Mouse (Mus musculus) G1E (cell line): ENCODE measurements around the gene Ccdc115. TPM values are rescaled to one million over a fixed set of nuclear protein-coding genes. Genes with fewer than 3 reads are reported as not detected.
A peak's percentile ranks its signal among the peaks of the same experiment; 100 is the strongest.
"Not testable (repeated sequence)": the region's sequence is repeated elsewhere in the genome, so short reads cannot be mapped to it uniquely, and the experiment has no call there.

Experiments
- ATAC-seq: 2 replicates; pipeline ENCODE4 v1.8.0; 2016; ENCODE audit warnings: mild to moderate bottlenecking; ENCODE audit not compliant: insufficient number of reproducible peaks, poor library complexity, low FRiP score, severe bottlenecking; ENCODE audit errors: extremely low read depth
- DNase-seq: peaks from one replicate; pipeline ENCODE4 v3.0.0; 2012; ENCODE audit warnings: low spot score
- H3K27me3 ChIP-seq: 2 replicates; pipeline ENCODE4 v1.6.1; 2012; ENCODE audit warnings: mild to moderate bottlenecking, low read length, inconsistent platforms; ENCODE audit not compliant: insufficient read depth
- H3K36me3 ChIP-seq: replicated peaks from 2 replicates; pipeline ENCODE3; 2012; ENCODE audit warnings: mild to moderate bottlenecking, inconsistent platforms
- H3K4me1 ChIP-seq: 2 replicates; pipeline ENCODE4 v1.6.1; 2012; ENCODE audit warnings: low read depth, low read length, inconsistent platforms, mixed read lengths; ENCODE audit not compliant: insufficient read depth
- H3K4me3 ChIP-seq: 2 replicates; pipeline ENCODE4 v1.5.1; 2012; ENCODE audit warnings: low read depth, mild to moderate bottlenecking, inconsistent platforms, low read length, moderate library complexity, mixed read lengths
- H3K9me3 ChIP-seq: replicated peaks from 2 replicates; pipeline ENCODE4 v1.6.1; 2012; ENCODE audit warnings: inconsistent platforms
- CTCF ChIP-seq: IDR thresholded peaks from 2 replicates; pipeline ENCODE4 v1.5.1; 2012; ENCODE audit warnings: low read depth, low read length, inconsistent platforms, mixed read lengths
- GATA1 ChIP-seq: IDR thresholded peaks from 2 replicates; pipeline ENCODE4 v1.6.1; 2012; ENCODE audit warnings: borderline replicate concordance, low read length, inconsistent platforms, mixed read lengths
- GATA2 ChIP-seq: IDR thresholded peaks from 2 replicates; pipeline ENCODE4 v1.6.1; 2012; ENCODE audit warnings: low read depth, low read length, inconsistent platforms, borderline replicate concordance
- POLR2AphosphoS5 ChIP-seq: IDR thresholded peaks from 2 replicates; pipeline ENCODE4 v1.6.1; 2012; ENCODE audit warnings: low read depth, low read length, inconsistent platforms; ENCODE audit not compliant: insufficient replicate concordance
- TAL1 ChIP-seq: conservative IDR thresholded peaks from 2 replicates; pipeline ENCODE4 v1.6.1; 2012; ENCODE audit warnings: low read depth, low read length, inconsistent platforms, mixed read lengths
- polyA plus RNA-seq: library from polyadenylated mRNA; stranded (reverse); fragments of >175 nt; gene quantifications from 2 replicates; pipeline ENCODE4 v1.2.3, GENCODE M21; 2012
- total RNA-seq, 2 experiments: library from RNA; stranded (forward) in 1 of 2; stranded (reverse) in 1 of 2; fragments of 200-1000 nt in 1 of 2; fragments of >200 nt in 1 of 2; fragmentation: Nextera tagmentation in 1 of 2; gene quantifications; 2 replicates each; pipeline ENCODE4 v1.2.3; 2014 to 2017

The Ccdc115 gene
- total and polyA plus RNA-seq, 3 experiments = 60.5 to 146 (median 97.1) TPM

DNA sequence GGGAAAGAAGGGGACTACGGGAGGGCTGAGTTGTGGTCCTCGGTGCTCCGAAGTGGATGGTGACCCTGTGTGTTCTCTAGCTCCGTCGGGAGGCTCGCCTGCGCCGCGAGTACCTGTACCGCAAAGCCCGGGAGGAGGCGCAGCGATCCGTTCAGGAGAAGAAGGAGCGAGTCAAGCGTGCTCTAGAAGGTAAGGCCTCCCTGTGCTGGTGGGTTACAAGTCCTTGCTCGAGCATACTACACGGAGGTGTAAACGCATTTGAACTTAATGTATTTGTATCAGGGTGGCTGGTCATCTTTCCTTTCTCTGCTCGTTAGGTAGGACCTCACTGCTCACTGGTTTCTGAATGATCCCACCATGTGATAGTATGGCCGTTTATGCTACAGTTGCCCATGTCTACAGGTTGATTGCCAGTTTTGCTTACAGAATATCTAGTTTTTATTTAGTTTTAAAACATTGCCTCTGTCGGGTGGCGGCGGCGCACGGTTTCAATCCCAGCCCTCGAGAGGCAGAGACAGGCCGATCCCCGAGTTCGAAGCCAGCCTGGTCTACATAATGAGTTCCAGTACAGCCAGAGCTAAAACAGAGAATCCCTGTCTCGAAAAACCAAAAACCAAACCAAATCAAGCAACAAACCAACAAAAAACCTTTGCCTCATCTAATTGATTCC lies 624 bp upstream of the Ccdc115 start:
- Histone ChIP-seq H3K4me1 (peaks cover 37% of the 10 kb centered on the region), H3K36me3 (peaks cover 67% of the 10 kb centered on the region), H3K27me3 (no peaks in the 10 kb centered on the region), H3K9me3 (no peaks in the 10 kb centered on the region; the same call in 1 of the 2 replicates), H3K4me3 (peak overlapping the region; percentile 74)
- ATAC-seq (no peak), DNase-seq (no peak)
- TF ChIP-seq POLR2AphosphoS5 (no peak), GATA1 (no peak), GATA2 (no peak), TAL1 (no peak), CTCF (no peak)

DNA sequence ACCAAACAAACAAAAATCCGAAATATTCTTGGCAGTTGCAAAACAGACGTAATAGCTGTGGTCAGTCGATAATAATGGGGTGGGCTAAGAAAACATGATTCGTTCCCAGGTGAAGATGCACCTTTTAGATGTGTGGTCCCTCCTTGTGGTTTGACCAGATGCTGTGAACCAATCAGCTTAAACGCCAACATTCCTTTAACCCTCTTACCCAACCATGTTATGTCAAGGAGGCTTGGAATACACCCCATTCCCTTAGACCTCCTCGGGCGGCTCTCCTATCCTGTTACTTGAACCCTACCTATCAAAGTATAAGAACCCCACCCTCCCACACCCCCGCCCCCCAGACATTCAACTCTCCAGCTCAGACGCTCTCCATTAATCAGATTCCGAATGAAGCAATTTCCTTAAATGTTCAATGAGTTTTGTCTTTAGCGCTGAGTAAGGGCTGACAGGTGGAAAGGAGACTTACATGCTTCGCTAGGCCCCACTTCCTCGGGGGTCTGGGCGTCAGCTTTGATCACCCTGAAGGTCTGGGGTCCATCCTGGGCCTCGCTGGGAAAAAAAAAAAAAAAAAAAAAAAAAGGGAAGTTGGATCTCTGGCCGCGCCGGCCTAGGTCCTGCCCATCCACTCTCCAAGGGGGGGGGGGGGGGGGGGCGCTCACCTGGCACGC lies 956 bp downstream of the Ccdc115 start:
- ATAC-seq (no peak), DNase-seq (no peak)
- Histone ChIP-seq H3K4me1 (peaks cover 35% of the 10 kb centered on the region), H3K36me3 (peaks cover 55% of the 10 kb centered on the region), H3K4me3 (peak overlapping the region; percentile 74), H3K9me3 (peaks cover 8% of the 10 kb centered on the region), H3K27me3 (no peaks in the 10 kb centered on the region)
- TF ChIP-seq GATA2 (no peak), GATA1 (no peak)

DNA sequence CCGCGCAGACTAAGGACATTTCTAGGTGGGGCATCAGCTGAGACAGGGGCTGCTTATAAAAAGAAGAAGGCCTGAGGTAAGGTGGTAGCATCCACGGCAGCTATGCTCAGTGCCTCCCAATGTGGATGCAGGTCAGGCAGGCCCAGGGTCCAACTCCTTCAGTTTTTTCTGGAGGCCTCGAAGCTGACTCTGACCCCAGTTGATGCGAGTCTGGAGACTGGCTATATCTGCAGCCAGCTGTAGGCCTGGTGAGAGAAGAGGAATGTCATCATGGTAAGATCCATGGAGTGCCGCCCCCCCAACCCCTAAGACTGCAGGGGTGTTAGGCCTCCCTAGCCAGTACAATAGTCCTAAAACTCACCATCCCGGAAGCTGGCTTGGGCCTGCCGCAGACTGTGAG lies 2.1 kb downstream of the Ccdc115 start:
- H3K4me3 ChIP-seq, ATAC-seq, DNase-seq, H3K27me3 ChIP-seq: not testable (repeated sequence)
- Histone ChIP-seq H3K4me1 (peaks cover 33% of the 10 kb centered on the region), H3K9me3 (peaks cover 18% of the 10 kb centered on the region), H3K36me3 (peaks cover 44% of the 10 kb centered on the region)

DNA sequence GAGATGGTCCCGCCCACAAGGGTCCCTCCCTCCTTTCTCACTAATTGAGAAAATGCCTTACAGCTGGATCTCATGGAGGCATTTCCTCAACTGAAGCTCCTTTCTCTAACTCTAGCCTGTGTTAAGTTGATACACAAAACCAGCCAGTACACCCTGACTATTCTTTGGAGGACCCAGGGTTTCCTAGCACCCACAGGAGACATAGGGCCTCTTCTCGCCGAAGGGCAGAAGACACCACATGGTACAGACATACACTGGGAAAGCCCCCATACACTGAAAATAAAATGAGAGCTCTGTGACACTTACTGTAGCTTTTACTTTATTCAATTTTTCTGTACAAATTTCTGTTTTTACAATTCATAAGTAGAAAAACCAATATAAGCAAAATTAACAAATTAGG lies 3.1 kb downstream of the Ccdc115 start:
- ATAC-seq (no peak), DNase-seq (no peak)
- TF ChIP-seq POLR2AphosphoS5 = no peak
- no peak for TF ChIP-seq CTCF
- TF ChIP-seq GATA1 = no peak
- no peak for TF ChIP-seq GATA2
- TF ChIP-seq TAL1 = no peak
- peaks cover 26% of the 10 kb centered on the region for H3K4me1 ChIP-seq
- H3K4me3 ChIP-seq = no peak overlapping the region
- H3K36me3 ChIP-seq = peaks cover 35% of the 10 kb centered on the region
- no peaks in the 10 kb centered on the region; the same call in 1 of the 2 replicates for H3K27me3 ChIP-seq
- H3K9me3 ChIP-seq = peaks cover 28% of the 10 kb centered on the region

DNA sequence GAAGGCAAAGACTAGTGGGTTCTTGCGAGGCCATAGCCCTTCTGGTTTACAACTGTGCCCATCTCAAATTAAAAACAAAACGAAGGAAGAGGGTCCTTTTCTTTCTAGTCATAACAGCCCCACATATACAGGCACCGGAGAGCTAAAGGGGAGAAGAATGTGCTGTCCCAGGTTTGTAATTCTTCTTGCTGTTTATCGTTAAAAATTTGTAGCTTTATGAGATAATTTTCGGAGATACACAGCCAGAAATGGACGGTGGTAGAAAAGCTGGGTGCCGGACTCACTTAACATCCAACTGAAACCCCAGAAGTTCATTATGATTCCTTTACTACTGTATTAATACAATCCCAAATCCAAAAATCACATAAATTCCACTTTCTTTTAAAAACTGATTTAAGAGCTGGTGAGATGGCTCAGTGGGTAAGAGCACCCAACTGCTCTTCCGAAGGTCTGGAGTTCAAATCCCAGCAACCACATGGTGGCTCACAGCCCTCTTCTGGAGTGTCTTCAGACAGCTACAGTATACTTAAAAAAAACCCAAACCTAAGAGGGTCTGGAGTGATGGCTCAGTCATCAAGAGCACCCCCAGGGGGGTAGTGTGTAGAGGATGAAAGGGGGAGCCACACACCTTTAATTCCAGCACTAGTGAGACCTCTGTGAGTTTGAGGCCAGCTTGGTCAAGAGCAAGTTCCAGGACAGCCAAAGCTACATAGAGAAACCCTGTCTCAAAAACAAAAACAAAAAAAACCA lies 3.9 kb downstream of the Ccdc115 start:
- no peak for TF ChIP-seq GATA2
- no peak for TF ChIP-seq POLR2AphosphoS5
- TF ChIP-seq TAL1 = no peak
- no peak for TF ChIP-seq GATA1
- no peak for TF ChIP-seq CTCF
- no peak for DNase-seq
- Histone ChIP-seq H3K4me1 (peaks cover 22% of the 10 kb centered on the region), H3K36me3 (peaks cover 32% of the 10 kb centered on the region), H3K9me3 (peaks cover 32% of the 10 kb centered on the region), H3K27me3 (no peaks in the 10 kb centered on the region; the same call in 1 of the 2 replicates), H3K4me3 (peak overlapping the region; percentile 70; the same call in 1 of the 2 replicates)
- ATAC-seq = no peak

DNA sequence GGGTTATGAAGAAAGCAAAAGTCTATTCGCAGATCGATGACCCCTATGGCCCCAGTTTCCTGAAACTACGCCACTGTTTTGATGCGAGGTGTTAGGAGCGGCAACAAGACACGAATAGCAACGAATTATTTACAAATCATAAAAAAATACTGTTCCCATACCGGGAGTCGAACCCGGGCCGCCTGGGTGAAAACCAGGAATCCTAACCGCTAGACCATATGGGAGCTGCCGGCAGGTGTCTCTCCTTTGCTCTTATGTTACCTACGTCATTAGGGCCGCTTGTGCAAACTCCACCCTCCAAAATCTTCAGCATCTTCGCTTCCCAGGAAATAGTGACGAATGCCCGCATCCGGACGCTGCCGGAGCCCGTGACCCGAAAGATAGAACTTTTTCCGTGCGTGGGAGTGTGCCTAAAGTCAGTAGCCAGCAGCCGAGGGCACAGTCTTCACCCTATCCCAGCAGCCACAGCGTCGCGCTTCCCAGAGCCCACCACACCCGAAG lies 4.8 kb downstream of the Ccdc115 start:
- H3K36me3 ChIP-seq = peaks cover 32% of the 10 kb centered on the region
- TF ChIP-seq TAL1 (no peak), POLR2AphosphoS5 (no peak)
- ATAC-seq = no peak

More for the DNA sequence above, 4.8 kb downstream of the Ccdc115 start:
- Histone ChIP-seq H3K27me3 (no peaks in the 10 kb centered on the region; the same call in 1 of the 2 replicates), H3K9me3 (peaks cover 40% of the 10 kb centered on the region), H3K4me1 (peaks cover 22% of the 10 kb centered on the region), H3K4me3 (peak overlapping the region; percentile 70)
- DNase-seq = no peak
